Mouse (Mus musculus): ENCODE results near the gene Ptdss2.
A peak's percentile ranks its signal among the peaks of the same experiment; 100 is the strongest.

The Ptdss2 gene

GRCm38 (mm10) chr7:141122689-141123516, 721 bp downstream of the Ptdss2 start:
- peak; percentile 95 for DNase-seq (ENCODE audit: extremely low spot score, low spot score)

- DNase-seq (ENCODE audit: extremely low spot score, low spot score), result no peak
These were observed 1.3 kb downstream of the Ptdss2 start for GRCm38 (mm10) chr7:141123517-141123856.

GRCm38 (mm10) chr7:141131024-141131820, 9.0 kb downstream of the Ptdss2 start:
- peak; percentile 96 for DNase-seq (ENCODE audit: extremely low spot score, low spot score)

DNA sequence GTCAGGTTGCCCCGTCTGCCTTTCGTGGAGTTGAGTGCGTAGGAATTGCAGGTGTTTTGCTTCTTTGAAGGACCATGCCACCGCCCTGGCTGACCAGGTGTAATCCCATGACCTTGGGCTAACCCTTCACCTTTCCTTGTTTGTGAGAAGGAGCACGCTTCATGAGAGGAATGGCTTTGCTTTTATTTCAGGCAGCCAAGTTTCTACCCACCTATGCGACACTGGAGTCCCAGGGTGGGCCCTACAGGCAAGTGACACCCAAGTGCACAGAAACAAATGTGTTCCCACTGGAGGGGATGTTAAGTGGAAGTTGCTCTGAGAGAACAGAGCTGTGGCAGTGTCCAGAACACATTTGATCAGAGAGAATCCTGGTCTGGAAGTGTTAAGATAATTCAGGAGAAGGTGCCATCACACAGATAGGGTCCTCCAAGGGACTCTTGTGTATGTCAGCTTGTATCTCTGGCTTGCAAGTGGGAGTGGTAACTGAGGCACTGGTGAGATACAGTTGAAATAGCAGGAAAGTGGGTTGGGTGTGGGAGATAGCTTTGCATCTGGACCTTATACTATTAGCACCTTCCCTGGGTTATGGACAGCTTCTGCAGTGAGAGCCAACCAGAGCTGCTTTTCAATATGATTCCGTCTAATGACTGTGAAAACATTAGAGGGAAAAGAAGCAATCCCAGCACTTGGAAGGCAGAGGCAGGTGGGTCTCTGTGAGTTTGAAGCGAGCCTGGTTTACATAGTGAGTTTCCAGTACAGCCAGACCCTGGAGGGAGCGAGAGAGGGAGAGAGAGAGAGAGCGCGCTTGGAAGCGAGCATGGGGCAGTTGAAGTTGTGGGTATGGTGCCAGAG, 9.9 kb downstream of the Ptdss2 start:
- no peak for DNase-seq (ENCODE audit: extremely low spot score, low spot score)

GRCm38 (mm10) chr7:141141326-141141725, 19.1 kb downstream of the Ptdss2 start:
- DNase-seq (ENCODE audit: extremely low spot score, low spot score), result no peak

GRCm38 (mm10) chr7:141143112-141143511, 20.9 kb downstream of the Ptdss2 start:
- peak; percentile 34 for DNase-seq (ENCODE audit: extremely low spot score, low spot score)

DNA sequence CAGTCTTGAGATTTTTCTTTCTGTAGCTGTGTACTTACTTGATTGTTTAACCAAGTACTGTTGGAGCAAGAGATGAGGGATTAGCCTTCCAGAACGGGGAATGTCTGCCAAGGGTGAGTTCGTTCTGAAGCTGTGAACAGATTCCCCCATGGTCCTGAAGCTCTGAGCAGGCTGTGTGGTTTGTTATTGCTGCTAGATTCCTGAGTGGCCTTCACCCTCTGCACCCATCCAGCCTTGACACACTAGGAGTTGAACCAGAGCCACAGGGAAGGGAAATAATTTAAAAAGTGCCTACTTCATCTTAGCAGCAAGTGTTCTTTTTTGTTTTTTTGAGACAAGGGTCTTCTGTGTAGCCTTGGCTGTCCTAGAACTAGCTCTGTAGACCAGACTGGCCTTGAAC, 21.7 kb downstream of the Ptdss2 start:
- no peak for DNase-seq (ENCODE audit: extremely low spot score, low spot score)

DNA sequence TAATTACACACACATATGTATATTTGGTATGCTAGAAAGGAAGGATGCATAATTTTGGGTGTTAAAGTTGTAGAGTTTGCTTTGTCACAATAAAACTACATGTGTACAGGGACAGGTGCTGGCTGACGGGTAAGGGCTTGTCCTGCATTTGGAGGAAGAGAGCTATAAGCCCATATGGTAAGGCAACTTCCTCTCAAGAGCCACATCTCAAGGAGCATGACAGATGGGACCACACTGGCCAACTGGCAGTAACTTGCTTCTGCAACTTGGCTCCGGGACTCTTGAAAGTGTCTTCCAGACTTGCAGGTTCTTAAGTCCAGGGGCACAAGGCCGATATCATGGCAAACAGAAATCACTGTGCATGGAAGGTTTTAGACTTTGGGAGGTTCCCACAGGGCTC, 22.5 kb downstream of the Ptdss2 start:
- no peak for DNase-seq (ENCODE audit: extremely low spot score, low spot score)

DNA sequence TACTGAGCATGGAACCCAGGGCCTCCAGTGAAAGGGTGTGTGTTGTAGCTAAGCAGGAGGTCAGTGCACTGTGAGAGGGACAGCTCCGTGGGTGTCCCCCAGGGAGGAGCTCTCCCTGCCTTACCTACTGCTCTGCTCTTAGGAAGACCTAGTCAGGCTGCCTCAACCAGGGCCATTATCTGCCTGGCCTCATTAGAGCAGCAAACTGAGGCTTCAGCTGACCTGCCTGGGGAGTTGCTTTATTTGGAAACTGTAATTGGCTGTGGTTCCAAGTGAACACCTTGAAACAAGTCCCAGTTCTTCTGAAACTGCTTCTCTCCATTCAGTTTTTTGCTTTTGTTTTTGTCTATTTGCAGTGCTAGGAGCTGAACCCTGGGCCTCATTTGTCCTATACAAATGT, 23.2 kb downstream of the Ptdss2 start:
- no peak for DNase-seq (ENCODE audit: extremely low spot score, low spot score)

- no peak for DNase-seq (ENCODE audit: extremely low spot score, low spot score)
These were observed 23.9 kb downstream of the Ptdss2 start for GRCm38 (mm10) chr7:141146043-141146595.

DNA sequence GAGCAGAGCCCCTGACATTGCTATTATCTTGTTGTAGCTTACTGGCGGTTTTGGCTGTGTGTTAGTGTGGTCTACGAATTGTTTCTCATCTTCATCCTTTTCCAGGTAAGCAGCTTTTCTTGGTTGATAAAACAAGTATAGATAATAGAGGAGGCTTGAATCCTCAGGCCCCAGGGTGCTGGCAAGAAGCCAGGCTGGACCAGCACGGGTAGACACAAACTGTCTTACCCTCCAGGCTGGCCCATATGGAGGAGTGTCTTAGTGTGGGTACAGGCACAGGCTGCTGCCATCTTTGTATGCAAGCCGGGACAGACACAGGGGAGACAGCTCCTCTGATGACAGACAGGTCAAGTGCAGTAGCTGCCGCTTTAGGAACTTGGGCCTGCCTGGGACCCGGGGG, 24.9 kb downstream of the Ptdss2 start:
- DNase-seq (ENCODE audit: extremely low spot score, low spot score), result no peak

- DNase-seq (ENCODE audit: extremely low spot score, low spot score), result no peak
These were observed 26.5 kb downstream of the Ptdss2 start for GRCm38 (mm10) chr7:141148639-141149038.

GRCm38 (mm10) chr7:141155362-141155761, 33.2 kb downstream of the Ptdss2 start:
- DNase-seq (ENCODE audit: extremely low spot score, low spot score), result no peak

DNA sequence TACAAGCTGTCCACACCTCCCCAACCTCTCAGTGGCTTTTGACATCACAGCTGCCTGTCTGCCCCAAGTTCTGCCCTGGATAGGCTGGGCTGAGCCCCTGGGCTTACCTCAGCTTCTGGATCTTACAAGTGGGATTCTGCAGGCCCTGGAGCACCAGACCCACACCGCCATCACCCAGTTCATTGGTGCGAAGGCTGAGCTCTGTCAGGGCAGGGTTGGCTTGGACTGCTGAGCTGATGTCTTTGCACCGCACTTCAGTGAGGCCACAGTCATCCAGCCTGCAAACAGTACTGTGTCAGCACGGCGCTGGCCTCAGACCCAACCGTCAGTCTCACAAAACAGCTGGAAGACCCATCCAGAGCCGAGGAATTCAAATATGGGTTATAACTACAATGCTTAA, 42.2 kb downstream of the Ptdss2 start:
- no peak for DNase-seq (ENCODE audit: extremely low spot score, low spot score)

DNA sequence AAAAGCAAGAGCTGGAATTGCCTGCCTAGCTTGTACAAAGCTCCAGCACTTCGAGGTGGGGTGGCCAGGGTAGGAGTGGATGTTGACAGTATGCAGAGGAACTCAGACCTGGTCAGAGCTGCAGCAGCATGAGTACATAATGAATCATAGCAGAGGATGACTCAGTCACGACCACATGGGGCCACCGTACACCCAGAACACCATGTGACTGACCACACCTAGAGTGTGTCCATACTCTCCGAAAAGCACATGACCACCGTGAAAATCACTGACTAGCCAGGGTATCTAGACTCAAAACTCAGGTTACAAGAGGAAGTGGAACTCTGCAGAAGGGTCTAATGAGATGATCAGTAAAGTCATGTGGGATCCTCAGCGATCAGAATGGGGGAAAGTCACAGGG, 42.7 kb downstream of the Ptdss2 start:
- DNase-seq (ENCODE audit: extremely low spot score, low spot score), result no peak

GRCm38 (mm10) chr7:141167901-141168517, 45.8 kb downstream of the Ptdss2 start:
- DNase-seq (ENCODE audit: extremely low spot score, low spot score), result peak; percentile 24

- peak; percentile 26 for DNase-seq (ENCODE audit: extremely low spot score, low spot score)
These were observed 46.4 kb downstream of the Ptdss2 start for GRCm38 (mm10) chr7:141168518-141168953.

DNA sequence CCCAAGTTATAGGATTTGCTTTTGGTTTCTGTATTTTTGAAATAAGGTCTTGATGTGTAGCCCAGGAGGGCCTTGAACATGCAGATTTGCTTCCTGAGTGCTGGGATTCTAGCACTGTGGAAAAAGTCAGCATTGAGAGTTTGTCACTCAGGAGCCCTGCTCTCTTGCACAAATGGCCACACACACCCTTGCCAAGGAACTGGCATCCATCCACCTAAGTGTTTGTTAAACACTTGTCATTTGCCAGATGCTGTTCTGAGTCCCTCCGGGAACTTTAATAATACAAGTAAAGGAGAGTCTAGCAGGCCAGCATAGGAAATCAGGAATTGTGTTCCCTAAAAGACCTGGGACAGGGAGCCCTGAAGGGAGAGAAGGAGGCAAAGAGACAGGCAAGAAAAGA, 47.1 kb downstream of the Ptdss2 start:
- DNase-seq (ENCODE audit: extremely low spot score, low spot score), result no peak

DNA sequence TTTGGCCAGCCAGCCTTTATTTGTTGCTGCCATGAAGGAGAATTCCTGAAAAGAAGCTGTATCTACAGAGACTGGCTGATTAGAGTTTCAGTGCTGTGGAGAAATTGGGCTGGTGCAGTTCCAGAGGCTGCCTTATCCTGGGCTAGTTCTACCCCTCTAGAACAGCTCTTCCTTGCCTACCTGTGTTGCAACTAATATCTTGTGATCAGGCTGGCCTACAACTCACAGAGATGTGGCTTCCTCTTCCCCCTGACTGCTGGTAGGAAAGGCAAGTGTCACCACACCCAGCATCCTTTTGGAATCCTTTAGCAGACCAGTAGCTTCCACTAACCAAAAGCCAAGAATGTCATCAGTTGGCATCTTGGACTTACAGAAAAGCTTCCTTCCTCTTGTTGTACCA, 47.7 kb downstream of the Ptdss2 start:
- DNase-seq (ENCODE audit: extremely low spot score, low spot score), result no peak

GRCm38 (mm10) chr7:141172116-141173006, 50.2 kb downstream of the Ptdss2 start, which contains the start of gene Rnh1:
Rnh1 (minus strand) TSS chr7:141172857.
- peak; percentile 95 for DNase-seq (ENCODE audit: extremely low spot score, low spot score)
